Mouse (Mus musculus): ENCODE measurements around the gene Oprl1. TPM values are rescaled to one million over a fixed set of nuclear protein-coding genes. Genes with fewer than 3 reads are reported as not detected.

Oprl1 gene
- total RNA-seq, 1 experiment from 2014 or later, result not detected

DNA sequence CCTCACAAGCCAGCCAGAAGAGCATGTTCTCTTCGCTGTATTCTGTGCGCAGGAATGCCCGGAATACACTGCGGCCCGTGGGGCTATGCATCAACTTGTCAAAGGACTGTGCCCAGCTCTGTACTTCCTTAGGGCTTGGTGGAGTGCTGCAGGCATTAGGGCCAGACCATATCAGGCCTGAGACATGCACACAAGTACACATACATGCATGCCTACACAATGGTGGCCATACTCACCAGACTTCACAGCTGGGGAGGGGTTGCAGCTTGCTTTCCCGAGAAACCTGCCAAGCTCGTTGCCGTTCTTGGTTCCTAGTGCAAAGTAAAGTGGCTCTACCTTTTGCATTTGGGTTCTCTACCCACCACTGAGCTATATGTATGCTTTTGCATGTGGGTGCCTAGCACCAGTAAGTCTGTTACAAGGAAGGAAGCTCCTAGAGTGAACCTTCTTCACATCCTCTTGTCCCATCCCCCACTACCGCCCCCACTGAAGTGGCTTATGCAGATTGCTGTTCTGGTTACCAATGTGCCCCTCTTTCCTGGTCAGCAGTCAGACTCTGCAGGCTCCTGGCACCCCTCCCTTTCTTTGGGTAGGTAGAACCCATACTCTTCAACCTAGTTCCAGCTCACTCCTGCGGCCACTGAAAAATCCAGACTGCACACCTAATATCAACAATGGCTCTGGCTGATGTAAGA is 25.2 kb upstream of the Oprl1 start:
- ATAC-seq (replicated peaks; ENCODE audit: insufficient number of reproducible peaks, low FRiP score, low TSS enrichment, poor library complexity, severe bottlenecking), result no peak

DNA sequence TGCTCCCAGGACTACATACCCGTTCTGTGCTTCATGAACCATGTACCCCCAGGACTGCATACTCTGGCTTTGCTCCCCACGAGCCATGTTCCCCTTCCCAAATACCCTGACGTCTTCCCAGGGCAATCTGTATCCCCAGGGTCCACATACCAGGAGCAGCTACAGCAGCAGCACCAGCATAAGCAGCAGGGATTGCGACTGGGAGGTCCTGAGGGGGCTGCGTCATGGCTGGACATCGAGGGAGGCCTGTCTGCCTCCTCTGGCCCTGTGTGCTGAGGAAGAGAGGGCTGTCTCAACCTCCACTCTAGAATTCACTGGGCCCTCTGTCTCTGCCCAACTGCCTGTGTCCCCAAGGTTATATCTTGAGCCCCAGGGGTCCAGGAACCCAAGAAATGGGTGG is 23.7 kb upstream of the Oprl1 start:
- ATAC-seq (replicated peaks; ENCODE audit: insufficient number of reproducible peaks, low FRiP score, low TSS enrichment, poor library complexity, severe bottlenecking), result no peak

GRCm38 (mm10) chr2:181691571-181691970 is 23.2 kb upstream of the Oprl1 start:
- no peak; the same call in 1 of the 2 replicates for ATAC-seq (replicated peaks; ENCODE audit: insufficient number of reproducible peaks, low FRiP score, low TSS enrichment, poor library complexity, severe bottlenecking)

GRCm38 (mm10) chr2:181692304-181692703 is 22.5 kb upstream of the Oprl1 start:
- ATAC-seq (replicated peaks; ENCODE audit: insufficient number of reproducible peaks, low FRiP score, low TSS enrichment, poor library complexity, severe bottlenecking), result no peak

DNA sequence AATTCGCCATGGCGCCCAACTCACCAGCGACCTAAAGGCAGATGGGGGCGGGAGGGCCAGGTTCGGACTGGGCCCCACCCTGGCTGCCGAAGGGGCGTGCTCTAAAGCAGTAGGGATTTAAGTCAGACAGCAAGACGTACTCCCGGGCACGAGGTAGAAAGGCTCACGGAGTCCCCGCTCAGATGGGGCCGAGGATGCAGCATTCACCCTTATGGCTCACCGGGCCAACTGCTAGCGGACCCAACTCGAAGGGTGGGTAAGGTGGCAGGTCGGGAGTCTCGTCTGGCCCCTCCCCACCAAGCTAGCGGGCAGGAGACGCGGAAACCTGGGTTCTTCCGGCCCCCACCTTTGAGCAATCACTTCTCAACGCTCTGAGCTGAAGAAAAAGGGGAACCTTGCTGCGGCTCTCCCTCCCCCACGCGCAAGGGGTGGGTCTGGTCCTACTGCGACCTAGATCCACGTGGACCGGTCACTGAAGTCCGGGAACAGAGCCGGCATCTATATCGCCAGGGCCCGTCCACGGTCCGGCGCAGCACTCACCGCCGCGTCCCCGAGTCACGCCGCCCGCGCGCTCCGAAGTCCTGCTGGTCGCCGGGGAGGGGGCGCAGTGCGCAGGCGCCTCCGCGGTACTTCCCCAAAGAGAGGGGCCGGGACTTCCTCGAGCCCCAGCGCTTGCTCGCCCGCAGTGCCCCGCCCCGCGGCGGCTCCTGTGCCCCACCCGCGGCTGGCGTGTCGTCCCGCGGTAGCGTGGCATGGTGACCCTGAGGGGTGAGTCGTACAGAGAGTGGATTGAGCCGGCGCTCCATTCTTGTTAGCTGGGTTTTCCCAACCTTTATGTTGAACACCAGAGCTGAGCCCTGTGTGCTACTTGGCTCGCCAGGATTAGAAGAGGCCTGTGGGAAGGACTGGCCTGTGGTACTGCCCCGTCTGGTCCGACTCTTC is 21.2 kb upstream of the Oprl1 start, which contains the start of gene Rgs19:
Gene Rgs19, minus strand, starts transcription at position 639 of the 942 bp plus-strand sequence.
- peak; percentile 81 for ATAC-seq (replicated peaks; ENCODE audit: insufficient number of reproducible peaks, low FRiP score, low TSS enrichment, poor library complexity, severe bottlenecking)

GRCm38 (mm10) chr2:181694581-181694980 is 20.2 kb upstream of the Oprl1 start:
- no peak for ATAC-seq (replicated peaks; ENCODE audit: insufficient number of reproducible peaks, low FRiP score, low TSS enrichment, poor library complexity, severe bottlenecking)

DNA sequence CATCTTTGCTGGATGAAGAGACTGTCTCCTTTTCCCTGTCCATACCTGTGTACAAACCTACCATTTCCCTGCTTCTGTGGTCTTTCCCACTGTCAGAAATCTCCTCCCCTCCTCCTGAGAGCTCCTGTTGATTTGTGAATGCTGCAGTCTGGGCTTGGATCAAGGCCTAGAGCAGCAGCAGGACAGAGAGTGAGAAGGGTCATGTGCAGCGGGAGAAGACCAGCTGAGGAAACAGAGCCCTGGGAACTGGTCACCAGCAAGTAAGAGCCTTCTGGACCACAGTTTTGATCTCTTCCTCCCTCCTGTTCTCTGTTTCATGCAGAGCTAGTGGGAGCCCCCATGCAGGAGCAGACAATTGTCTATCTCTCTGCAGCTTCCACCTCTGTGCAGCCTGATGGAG is 19.0 kb upstream of the Oprl1 start:
- no peak for ATAC-seq (replicated peaks; ENCODE audit: insufficient number of reproducible peaks, low FRiP score, low TSS enrichment, poor library complexity, severe bottlenecking)

- no peak for ATAC-seq (replicated peaks; ENCODE audit: insufficient number of reproducible peaks, low FRiP score, low TSS enrichment, poor library complexity, severe bottlenecking)
These were observed 17.9 kb upstream of the Oprl1 start for GRCm38 (mm10) chr2:181696801-181697420.

- no peak for ATAC-seq (replicated peaks; ENCODE audit: insufficient number of reproducible peaks, low FRiP score, low TSS enrichment, poor library complexity, severe bottlenecking)
These were observed 16.6 kb upstream of the Oprl1 start, which contains the start of gene Lkaaear1 for GRCm38 (mm10) chr2:181698241-181698640. Gene Lkaaear1 (minus strand): TSS chr2:181698442.

- peak; percentile 82 for ATAC-seq (replicated peaks; ENCODE audit: insufficient number of reproducible peaks, low FRiP score, low TSS enrichment, poor library complexity, severe bottlenecking)
These were observed 8.1 kb upstream of the Oprl1 start for GRCm38 (mm10) chr2:181706668-181707067.

- ATAC-seq (replicated peaks; ENCODE audit: insufficient number of reproducible peaks, low FRiP score, low TSS enrichment, poor library complexity, severe bottlenecking), result no peak
These were observed 1.1 kb upstream of the Oprl1 start for GRCm38 (mm10) chr2:181713749-181714148.

GRCm38 (mm10) chr2:181715382-181715781 is 566 bp downstream of the Oprl1 start:
- ATAC-seq (replicated peaks; ENCODE audit: insufficient number of reproducible peaks, low FRiP score, low TSS enrichment, poor library complexity, severe bottlenecking), result no peak

DNA sequence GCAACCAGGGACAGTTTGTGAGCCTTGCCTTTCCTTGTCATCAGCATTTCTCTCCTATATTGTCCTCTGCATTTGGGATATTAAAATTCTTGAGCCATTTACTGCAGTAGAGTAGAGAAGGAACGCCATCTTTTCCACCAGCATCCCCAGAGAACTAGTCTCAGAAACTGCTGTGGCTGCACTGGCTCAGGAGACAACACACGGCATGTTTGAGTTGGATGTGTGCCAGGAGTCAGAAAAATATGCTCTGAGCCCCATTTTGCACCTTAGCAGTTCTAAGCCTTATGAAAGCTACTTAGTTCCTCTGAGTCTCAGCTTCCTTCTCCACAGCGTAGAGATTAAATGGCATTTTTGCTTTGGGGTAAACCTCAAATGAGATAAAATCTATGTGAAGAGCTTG is 2.2 kb downstream of the Oprl1 start:
- no peak for ATAC-seq (replicated peaks; ENCODE audit: insufficient number of reproducible peaks, low FRiP score, low TSS enrichment, poor library complexity, severe bottlenecking)

- no peak for ATAC-seq (replicated peaks; ENCODE audit: insufficient number of reproducible peaks, low FRiP score, low TSS enrichment, poor library complexity, severe bottlenecking)
These were observed 5.2 kb downstream of the Oprl1 start for GRCm38 (mm10) chr2:181720061-181720460.

- no peak for ATAC-seq (replicated peaks; ENCODE audit: insufficient number of reproducible peaks, low FRiP score, low TSS enrichment, poor library complexity, severe bottlenecking)
These were observed 6.4 kb downstream of the Oprl1 start for GRCm38 (mm10) chr2:181721200-181721599.

DNA sequence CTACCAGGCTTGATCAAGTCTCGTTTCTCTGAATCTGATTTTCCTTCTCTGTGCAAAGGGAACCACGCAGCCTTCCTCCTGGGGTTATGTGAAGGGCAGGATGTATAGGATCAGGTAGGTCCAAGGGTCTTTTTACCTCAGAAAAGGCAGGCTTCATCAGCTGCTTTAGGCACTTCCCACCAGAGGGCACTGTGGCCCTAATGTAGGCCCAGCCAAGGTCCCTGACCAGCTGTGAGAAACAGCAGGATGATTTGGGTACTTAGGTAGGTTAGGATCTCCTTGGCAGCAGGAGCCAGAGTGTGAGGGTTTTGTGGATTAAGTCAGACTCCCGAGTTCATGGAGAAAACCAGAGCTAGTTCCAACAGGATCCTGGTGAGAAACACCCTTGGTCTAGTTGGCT is 7.4 kb downstream of the Oprl1 start:
- ATAC-seq (replicated peaks; ENCODE audit: insufficient number of reproducible peaks, low FRiP score, low TSS enrichment, poor library complexity, severe bottlenecking), result no peak

- ATAC-seq (replicated peaks; ENCODE audit: insufficient number of reproducible peaks, low FRiP score, low TSS enrichment, poor library complexity, severe bottlenecking), result no peak
These were observed 12.9 kb downstream of the Oprl1 start for GRCm38 (mm10) chr2:181727659-181728262.

- no peak for ATAC-seq (replicated peaks; ENCODE audit: insufficient number of reproducible peaks, low FRiP score, low TSS enrichment, poor library complexity, severe bottlenecking)
These were observed 15.2 kb downstream of the Oprl1 start for GRCm38 (mm10) chr2:181730051-181730450.

DNA sequence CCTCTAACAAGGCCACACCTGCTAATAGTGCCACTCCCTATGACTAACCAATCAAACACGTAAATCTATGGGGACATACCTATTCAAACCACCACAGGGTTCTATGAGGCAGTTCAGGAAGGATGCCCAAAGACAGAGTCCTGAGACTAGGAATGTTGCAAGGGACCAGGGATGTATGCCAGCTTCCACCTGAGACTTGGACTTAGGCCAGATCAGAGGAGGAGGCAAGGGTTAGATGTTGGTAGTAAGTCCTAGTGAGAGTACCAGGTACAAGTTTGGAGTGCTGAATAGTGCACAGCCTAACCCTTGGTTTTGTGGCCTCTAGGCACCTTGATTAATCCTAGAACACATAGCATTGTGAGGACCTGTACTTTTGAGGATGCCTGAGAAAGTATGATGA is 37.8 kb downstream of the Oprl1 start:
- no peak for ATAC-seq (replicated peaks; ENCODE audit: insufficient number of reproducible peaks, low FRiP score, low TSS enrichment, poor library complexity, severe bottlenecking)
